Mouse (Mus musculus): Measurements from ENCODE around the gene Nmbr. TPM values are rescaled to one million over a fixed set of nuclear protein-coding genes. Genes with fewer than 3 reads are reported as not detected.

Gene Nmbr
- total RNA-seq, 1 experiment from 2014 or later: not detected

Other genes starting within 250 kb of the Nmbr start
- 0.48 to 0.85 TPM (median 0.58 TPM) in 3 replicates for gene Adgrg6, start 159.9 kb upstream of the Nmbr start, total RNA-seq (2017)
- gene Vta1, start within 50 bp of the Nmbr start, total RNA-seq (2017): 60.8 to 137 TPM (median 65.9 TPM) in 3 replicates
- gene Gje1, start 12.6 kb downstream of the Nmbr start, total RNA-seq (2017): not detected in 3 replicates